Mouse (Mus musculus) olfactory bulb, adult 2 months (tissue): ENCODE measurements around the gene Zfp91. TPM values are rescaled to one million over a fixed set of nuclear protein-coding genes. Genes with fewer than 3 reads are reported as not detected.

Experiments used
- H3K27ac ChIP-seq: fragments of 200-500 bp; 2 replicates; pipeline ENCODE4 v1.5.1; 2012; ENCODE audit warnings: low read depth, low read length; ENCODE audit not compliant: insufficient read depth
- H3K4me1 ChIP-seq: fragments of 200-500 bp; 2 replicates; pipeline ENCODE4 v1.6.1; 2012; ENCODE audit warnings: low read length; ENCODE audit not compliant: control insufficient read depth, insufficient read depth
- H3K4me3 ChIP-seq: fragments of 200-500 bp; 2 replicates; pipeline ENCODE4 v1.5.1; 2012; ENCODE audit warnings: mild to moderate bottlenecking, low read depth, low read length, moderate library complexity; ENCODE audit not compliant: insufficient read depth
- CTCF ChIP-seq: fragments of 200-500 bp; IDR thresholded peaks from 2 replicates; pipeline ENCODE4 v1.5.1; 2012; ENCODE audit warnings: low read depth, mild to moderate bottlenecking, low read length, moderate library complexity; ENCODE audit not compliant: insufficient read depth
- POLR2A ChIP-seq: fragments of 200-500 bp; IDR thresholded peaks from 2 replicates; pipeline ENCODE4 v1.6.1; 2012; ENCODE audit warnings: mild to moderate bottlenecking, low read depth, low read length, moderate library complexity; ENCODE audit not compliant: insufficient read depth
- WGBS: fragments of 180-500 bp; shearing (Covaris S2); methylation state at CpG from one replicate; pipeline ENCODE4 v1.1.7; 2018; 5-methylcytosine and 5-hydroxymethylcytosine counted together
- polyA plus RNA-seq: library from polyadenylated mRNA; stranded (reverse); fragments of >200 nt; gene quantifications from 2 replicates; pipeline ENCODE4 v1.2.4, GENCODE M21; 2012; ENCODE audit warnings: low replicate concordance; ENCODE audit not compliant: missing spikeins, insufficient read depth, insufficient read length

Zfp91 gene
- polyA plus RNA-seq, 1 experiment: 94.6 TPM

GRCm38 (mm10) chr19:12812644-12813364 is 16.9 kb upstream of the Zfp91 start:
- 78% methylated on average over 1 of the region's 1 CpGs for WGBS
- no peak for TF ChIP-seq CTCF
- TF ChIP-seq POLR2A: no peak

DNA sequence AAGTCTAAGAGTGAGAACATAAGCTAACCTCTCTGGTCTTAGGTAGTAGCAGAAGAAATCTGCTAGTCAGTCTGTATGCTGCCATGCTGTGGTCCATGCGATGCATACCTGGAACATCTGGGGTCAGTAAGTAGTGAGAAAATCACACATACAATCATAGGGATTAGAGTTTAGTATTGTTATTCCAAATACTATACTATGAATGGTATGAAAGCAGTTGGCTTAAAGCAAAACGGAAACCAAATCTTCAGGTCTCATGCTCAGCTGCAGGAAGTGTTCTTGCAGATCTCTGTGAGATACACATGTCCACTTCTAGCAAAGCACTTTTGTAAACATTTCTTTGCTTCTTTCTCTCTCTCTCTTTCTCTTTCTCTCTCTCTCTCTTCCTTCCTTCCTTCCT is 10.3 kb upstream of the Zfp91 start:
- H3K4me3 ChIP-seq: no peak overlapping the region
- 74% methylated on average over 2 of the region's 2 CpGs for WGBS

More at GRCm38 (mm10) chr19:12812644-12813364, 16.9 kb upstream of the Zfp91 start:
- no peak overlapping the region for H3K27ac ChIP-seq
- H3K4me3 ChIP-seq: no peak overlapping the region
- no peaks in the 10 kb centered on the region for H3K4me1 ChIP-seq

DNA sequence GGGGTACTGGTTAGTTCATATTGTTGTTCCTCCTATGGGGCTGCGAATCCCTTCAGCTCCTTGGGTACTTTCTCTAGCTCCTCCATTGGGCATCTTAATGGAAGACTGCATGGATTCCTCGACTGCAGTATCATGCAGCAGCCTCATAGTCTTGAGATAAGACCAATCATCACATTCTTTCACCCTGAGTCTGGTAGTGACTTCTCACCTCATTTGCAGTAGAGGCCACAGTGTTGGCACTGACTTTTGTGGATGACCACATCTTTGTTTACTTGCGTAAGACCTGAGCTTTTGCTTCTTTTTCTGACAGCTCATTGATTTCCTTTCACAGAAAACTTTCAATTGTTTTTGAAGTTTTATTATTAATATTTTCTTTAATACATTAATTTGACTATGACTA is 9.8 kb upstream of the Zfp91 start:
- TF ChIP-seq POLR2A (no peak), CTCF (no peak)
- 90% methylated on average over 3 of the region's 3 CpGs for WGBS
- Histone ChIP-seq H3K4me3 (no peak overlapping the region), H3K27ac (no peak overlapping the region), H3K4me1 (no peaks in the 10 kb centered on the region)

More for the DNA sequence above, 10.3 kb upstream of the Zfp91 start:
- TF ChIP-seq POLR2A (no peak), CTCF (no peak)
- Histone ChIP-seq H3K27ac (no peak overlapping the region), H3K4me1 (no peaks in the 10 kb centered on the region)

- TF ChIP-seq CTCF: no peak
- TF ChIP-seq POLR2A: no peak
- Histone ChIP-seq H3K4me3 (no peak overlapping the region), H3K27ac (no peak overlapping the region), H3K4me1 (no peaks in the 10 kb centered on the region)
- 84% methylated on average over 1 of the region's 1 CpGs for WGBS
Measured at GRCm38 (mm10) chr19:12804237-12804636, 8.3 kb upstream of the Zfp91 start.

GRCm38 (mm10) chr19:12802830-12803229 is 6.9 kb upstream of the Zfp91 start:
- Histone ChIP-seq H3K4me1 (no peaks in the 10 kb centered on the region), H3K4me3 (no peak overlapping the region), H3K27ac (no peak overlapping the region)
- TF ChIP-seq CTCF (no peak), POLR2A (no peak)
- 70% methylated on average over 3 of the region's 3 CpGs for WGBS

DNA sequence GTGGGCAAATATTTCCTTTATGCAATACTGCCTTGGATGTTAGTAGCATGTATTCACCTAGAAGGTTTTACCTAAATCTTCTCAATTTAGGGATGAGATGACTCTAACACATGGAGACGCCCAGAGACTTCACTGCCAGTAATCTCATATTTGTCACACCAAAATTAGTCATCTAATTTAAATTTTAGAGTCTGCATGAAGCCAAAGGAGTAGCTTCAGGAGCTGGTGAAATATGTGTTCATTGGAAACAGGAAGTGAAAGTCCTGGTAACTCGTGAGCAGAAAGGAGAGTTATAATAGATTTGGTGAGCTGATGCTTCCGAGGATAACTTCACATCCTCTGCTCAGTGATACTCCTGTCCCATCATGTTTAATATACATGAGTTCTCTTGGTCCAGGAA is 5.1 kb upstream of the Zfp91 start:
- Histone ChIP-seq H3K4me1 (no peaks in the 10 kb centered on the region), H3K27ac (no peak overlapping the region), H3K4me3 (no peak overlapping the region)
- 77% methylated on average over 3 of the region's 3 CpGs for WGBS
- TF ChIP-seq POLR2A: no peak
- TF ChIP-seq CTCF: no peak

DNA sequence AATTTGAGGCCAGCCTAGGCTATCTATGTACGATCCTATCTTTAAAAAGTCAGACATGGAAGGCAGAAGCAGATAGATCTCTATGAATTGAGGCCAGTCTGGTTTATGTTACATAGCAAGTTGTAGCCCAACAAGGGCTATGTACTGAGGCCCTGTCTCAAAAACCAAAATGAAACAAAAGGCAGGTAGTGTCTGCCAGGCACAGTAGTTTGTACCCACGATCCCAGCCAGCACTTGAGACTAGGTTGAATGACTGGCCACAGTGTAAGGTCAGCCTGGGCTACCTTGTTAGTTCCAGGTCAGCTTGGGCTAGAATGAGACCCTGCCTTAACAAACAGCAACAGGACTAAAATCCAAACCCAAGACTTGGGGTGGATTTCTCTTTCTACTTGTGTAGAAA is 4.7 kb upstream of the Zfp91 start:
- no peak overlapping the region for H3K27ac ChIP-seq
- TF ChIP-seq CTCF (no peak), POLR2A (no peak)
- WGBS: 72% methylated on average over 2 of the region's 2 CpGs
- H3K4me1 ChIP-seq: no peaks in the 10 kb centered on the region
- no peak overlapping the region for H3K4me3 ChIP-seq

- WGBS: 85% methylated on average over 3 of the region's 3 CpGs
- Histone ChIP-seq H3K4me1 (no peaks in the 10 kb centered on the region), H3K27ac (no peak overlapping the region), H3K4me3 (no peak overlapping the region)
- TF ChIP-seq POLR2A (no peak), CTCF (no peak)
Measured at GRCm38 (mm10) chr19:12799081-12799480, 3.2 kb upstream of the Zfp91 start.

GRCm38 (mm10) chr19:12798404-12798803 is 2.5 kb upstream of the Zfp91 start:
- Histone ChIP-seq H3K27ac (no peak overlapping the region), H3K4me3 (no peak overlapping the region), H3K4me1 (no peaks in the 10 kb centered on the region)
- 76% methylated on average over 4 of the region's 4 CpGs for WGBS
- TF ChIP-seq POLR2A (no peak), CTCF (no peak)

- WGBS: under 1% methylated on average over 7 of the region's 7 CpGs
- no peak for TF ChIP-seq CTCF
- no peak for TF ChIP-seq POLR2A
- no peaks in the 10 kb centered on the region for H3K4me1 ChIP-seq
- H3K4me3 ChIP-seq: no peak overlapping the region
- peak overlapping the region; percentile 84; the same call in 1 of the 2 replicates for H3K27ac ChIP-seq
Measured at GRCm38 (mm10) chr19:12797071-12797470, 1.1 kb upstream of the Zfp91 start.
